Mouse (Mus musculus) cerebellum, adult 9-11 months (tissue): ENCODE measurements around the gene Olfr3.

ENCODE experiments used
- DNase-seq: peaks from one replicate; pipeline ENCODE4 v3.0.0; 2022

Olfr3 gene

GRCm38 (mm10) chr2:36816932-36817331, at the start of gene Olfr3:
TSS of gene Olfr3 (minus strand) at chr2:36817032.
- DNase-seq = no peak

DNA sequence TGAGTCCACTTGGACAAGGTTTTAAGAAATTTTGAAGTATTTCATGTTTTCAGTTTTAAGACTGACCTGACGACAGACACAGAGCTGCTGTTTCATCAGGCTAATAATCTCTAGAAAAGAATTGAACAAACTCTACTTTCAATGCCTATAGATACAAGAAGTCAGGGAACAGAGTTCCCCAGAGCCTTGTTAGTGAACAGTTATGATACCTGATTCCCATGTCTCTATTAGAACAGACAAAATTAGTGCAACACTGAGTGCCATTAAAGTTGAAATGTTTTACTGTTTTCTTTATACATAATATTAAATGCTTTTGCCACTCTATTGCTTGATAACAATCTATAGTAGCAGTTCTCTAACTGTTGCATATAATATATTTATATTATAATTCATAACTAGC, 45.7 kb upstream of the Olfr3 start, which contains the start of gene Olfr351:
Olfr351 (minus strand) TSS at position 101 of the 400 bp plus-strand sequence.
- no peak for DNase-seq

GRCm38 (mm10) chr2:36846010-36846409, 29.2 kb upstream of the Olfr3 start, which contains the start of gene Olfr350:
TSS of gene Olfr350 (plus strand) at chr2:36846310.
- DNase-seq = no peak

DNA sequence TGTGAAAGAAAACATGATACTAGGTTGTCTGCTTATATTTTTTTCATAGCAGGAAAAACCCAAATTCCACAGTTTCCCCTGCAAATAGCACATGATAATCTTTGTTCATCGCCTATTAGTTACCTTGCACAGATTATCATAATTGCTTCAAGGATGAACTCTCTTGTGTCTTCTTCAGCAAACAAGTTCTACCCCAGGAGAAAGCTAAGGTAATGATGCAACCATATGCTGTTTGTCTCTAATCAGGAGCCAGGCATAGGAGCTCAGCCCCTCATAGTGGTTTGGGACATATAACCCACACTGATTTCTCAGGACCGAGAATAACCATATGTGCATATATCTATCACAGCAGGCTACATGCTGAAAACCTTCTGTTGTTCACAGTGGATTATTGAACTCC, 26.6 kb downstream of the Olfr3 start, which contains the start of gene Olfr50:
Olfr50 (plus strand) TSS at position 301 of the 400 bp plus-strand sequence.
- DNase-seq = no peak

DNA sequence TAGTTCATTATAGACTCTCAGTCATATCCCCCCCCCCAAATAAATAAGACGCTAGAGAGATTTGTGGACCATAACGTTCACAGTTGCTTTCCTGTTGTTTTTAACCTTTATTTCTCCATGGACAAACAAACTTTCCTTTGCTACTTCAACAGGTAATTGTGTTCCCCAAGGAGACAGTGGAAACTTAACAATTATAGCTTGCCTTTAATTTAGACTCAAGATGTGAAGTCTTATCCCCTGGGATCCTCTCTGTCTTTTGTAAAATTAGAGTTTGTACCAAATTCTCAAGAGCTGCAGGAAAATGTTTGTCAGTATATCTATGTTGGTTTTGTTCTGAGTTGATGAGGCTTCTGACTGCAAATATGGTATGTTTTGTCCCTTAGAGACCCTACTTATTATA, 32.9 kb downstream of the Olfr3 start, which contains the start of gene Olfr348:
Olfr348 (plus strand) TSS at position 301 of the 400 bp plus-strand sequence.
- DNase-seq = no peak
